Mouse (Mus musculus): ENCODE data around the gene Fads1. TPM values are rescaled to one million over a fixed set of nuclear protein-coding genes. Genes with fewer than 3 reads are reported as not detected.

Fads1 gene
- polyA plus RNA-seq, 1 experiment from 2014 or later: 157 TPM

- H3K4me1 ChIP-seq (replicated peaks): peaks cover 51% of the 10 kb centered on the region
- under 1% methylated on average over 35 of the region's 35 CpGs for WGBS
These were observed 753 bp downstream of the Fads1 start for GRCm38 (mm10) chr19:10183299-10183983.

GRCm38 (mm10) chr19:10184096-10184495 lies 1.4 kb downstream of the Fads1 start:
- no peak for ATAC-seq (ENCODE audit: low FRiP score)
- H3K9ac ChIP-seq: peak overlapping the region; percentile 94
- H3K4me3 ChIP-seq: peak overlapping the region; percentile 95

More at GRCm38 (mm10) chr19:10183299-10183983, 753 bp downstream of the Fads1 start:
- peak; percentile 83 for ATAC-seq (ENCODE audit: low FRiP score)
- peak overlapping the region; percentile 95 for H3K4me3 ChIP-seq
- peak overlapping the region; percentile 84 for H3K4me2 ChIP-seq
- H3K36me3 ChIP-seq: peaks cover 34% of the 10 kb centered on the region
- no peaks in the 10 kb centered on the region for H3K27me3 ChIP-seq
- no peaks in the 10 kb centered on the region for H3K9me3 ChIP-seq
- peak overlapping the region; percentile 94 for H3K9ac ChIP-seq
- peak overlapping the region; percentile 98 for H3K27ac ChIP-seq

GRCm38 (mm10) chr19:10185876-10186275 lies 3.2 kb downstream of the Fads1 start:
- WGBS: 92% methylated on average over 3 of the region's 3 CpGs
- Histone ChIP-seq H3K9me3 (no peaks in the 10 kb centered on the region), H3K4me3 (peak overlapping the region; percentile 95; the same call in 1 of the 2 replicates), H3K27ac (no peak overlapping the region), H3K27me3 (no peaks in the 10 kb centered on the region), H3K9ac (peak overlapping the region; percentile 51), H3K4me1 (replicated peaks) (peaks cover 58% of the 10 kb centered on the region), H3K4me2 (peak overlapping the region; percentile 84), H3K36me3 (peaks cover 58% of the 10 kb centered on the region)
- ATAC-seq (ENCODE audit: low FRiP score): no peak

More at GRCm38 (mm10) chr19:10184096-10184495, 1.4 kb downstream of the Fads1 start:
- 7% methylated on average over 12 of the region's 12 CpGs for WGBS
- H3K4me1 ChIP-seq (replicated peaks): peaks cover 57% of the 10 kb centered on the region
- peak overlapping the region; percentile 98 for H3K27ac ChIP-seq
- H3K27me3 ChIP-seq: no peaks in the 10 kb centered on the region
- no peaks in the 10 kb centered on the region for H3K9me3 ChIP-seq
- peaks cover 41% of the 10 kb centered on the region for H3K36me3 ChIP-seq
- peak overlapping the region; percentile 84 for H3K4me2 ChIP-seq

- ATAC-seq (ENCODE audit: low FRiP score): no peak
- Histone ChIP-seq H3K9ac (peak overlapping the region; percentile 51; the same call in 1 of the 2 replicates), H3K4me2 (no peak overlapping the region), H3K9me3 (no peaks in the 10 kb centered on the region), H3K4me3 (no peak overlapping the region), H3K4me1 (replicated peaks) (peaks cover 62% of the 10 kb centered on the region), H3K27me3 (no peaks in the 10 kb centered on the region), H3K36me3 (peaks cover 65% of the 10 kb centered on the region), H3K27ac (no peak overlapping the region)
- WGBS: 94% methylated on average over 8 of the region's 8 CpGs
These were observed 3.9 kb downstream of the Fads1 start for GRCm38 (mm10) chr19:10186569-10186968.

GRCm38 (mm10) chr19:10188281-10188811 lies 5.7 kb downstream of the Fads1 start:
- ATAC-seq (ENCODE audit: low FRiP score): peak; percentile 29; the same call in 1 of the 2 replicates
- Histone ChIP-seq H3K36me3 (peaks cover 83% of the 10 kb centered on the region), H3K9ac (no peak overlapping the region), H3K4me1 (replicated peaks) (peaks cover 58% of the 10 kb centered on the region), H3K9me3 (no peaks in the 10 kb centered on the region), H3K4me2 (no peak overlapping the region), H3K4me3 (no peak overlapping the region), H3K27ac (peak overlapping the region; percentile 20; the same call in 1 of the 2 replicates), H3K27me3 (no peaks in the 10 kb centered on the region)
- WGBS: 53% methylated on average over 10 of the region's 10 CpGs

GRCm38 (mm10) chr19:10189022-10189421 lies 6.3 kb downstream of the Fads1 start:
- H3K27ac ChIP-seq: peak overlapping the region; percentile 20; the same call in 1 of the 2 replicates
- peaks cover 56% of the 10 kb centered on the region for H3K4me1 ChIP-seq (replicated peaks)
- no peak overlapping the region for H3K4me2 ChIP-seq
- no peaks in the 10 kb centered on the region for H3K9me3 ChIP-seq
- H3K27me3 ChIP-seq: no peaks in the 10 kb centered on the region
- 87% methylated on average over 6 of the region's 6 CpGs for WGBS
- peaks cover 90% of the 10 kb centered on the region for H3K36me3 ChIP-seq
- H3K4me3 ChIP-seq: no peak overlapping the region
- H3K9ac ChIP-seq: no peak overlapping the region
- ATAC-seq (ENCODE audit: low FRiP score): no peak

- Histone ChIP-seq H3K27me3 (no peaks in the 10 kb centered on the region), H3K4me1 (replicated peaks) (peaks cover 46% of the 10 kb centered on the region), H3K9me3 (no peaks in the 10 kb centered on the region), H3K36me3 (peaks cover 99% of the 10 kb centered on the region), H3K4me2 (no peak overlapping the region), H3K27ac (no peak overlapping the region), H3K4me3 (no peak overlapping the region), H3K9ac (no peak overlapping the region)
- 94% methylated on average over 8 of the region's 8 CpGs for WGBS
- ATAC-seq (ENCODE audit: low FRiP score): no peak
These were observed 7.3 kb downstream of the Fads1 start for GRCm38 (mm10) chr19:10189940-10190339.

GRCm38 (mm10) chr19:10190796-10191195 lies 8.1 kb downstream of the Fads1 start:
- Histone ChIP-seq H3K27ac (no peak overlapping the region), H3K27me3 (no peaks in the 10 kb centered on the region), H3K4me2 (no peak overlapping the region), H3K9me3 (no peaks in the 10 kb centered on the region), H3K9ac (no peak overlapping the region), H3K4me3 (no peak overlapping the region), H3K36me3 (peaks cover 100% of the 10 kb centered on the region), H3K4me1 (replicated peaks) (peaks cover 38% of the 10 kb centered on the region)
- WGBS: 49% methylated on average over 2 of the region's 2 CpGs
- ATAC-seq (ENCODE audit: low FRiP score): no peak

- no peaks in the 10 kb centered on the region for H3K9me3 ChIP-seq
- WGBS: 80% methylated on average over 7 of the region's 7 CpGs
- no peak for ATAC-seq (ENCODE audit: low FRiP score)
- no peak overlapping the region for H3K27ac ChIP-seq
- H3K9ac ChIP-seq: no peak overlapping the region
- no peaks in the 10 kb centered on the region for H3K27me3 ChIP-seq
- H3K4me3 ChIP-seq: no peak overlapping the region
- H3K4me1 ChIP-seq (replicated peaks): peaks cover 33% of the 10 kb centered on the region
- no peak overlapping the region for H3K4me2 ChIP-seq
- peaks cover 100% of the 10 kb centered on the region for H3K36me3 ChIP-seq
These were observed 8.6 kb downstream of the Fads1 start for GRCm38 (mm10) chr19:10191326-10191725.

GRCm38 (mm10) chr19:10194337-10194736 lies 11.6 kb downstream of the Fads1 start:
- H3K9me3 ChIP-seq: no peaks in the 10 kb centered on the region
- no peak overlapping the region for H3K27ac ChIP-seq
- H3K4me1 ChIP-seq (replicated peaks): peaks cover 4% of the 10 kb centered on the region; the same call in 1 of the 2 replicates
- ATAC-seq (ENCODE audit: low FRiP score): no peak
- H3K27me3 ChIP-seq: no peaks in the 10 kb centered on the region
- peaks cover 78% of the 10 kb centered on the region for H3K36me3 ChIP-seq
- WGBS: 91% methylated on average over 11 of the region's 11 CpGs
- H3K4me2 ChIP-seq: no peak overlapping the region
- H3K9ac ChIP-seq: no peak overlapping the region
- no peak overlapping the region for H3K4me3 ChIP-seq

- Histone ChIP-seq H3K27ac (no peak overlapping the region), H3K4me1 (replicated peaks) (peaks cover 4% of the 10 kb centered on the region; the same call in 1 of the 2 replicates), H3K9me3 (no peaks in the 10 kb centered on the region), H3K4me2 (no peak overlapping the region), H3K36me3 (peaks cover 78% of the 10 kb centered on the region), H3K4me3 (no peak overlapping the region), H3K27me3 (no peaks in the 10 kb centered on the region), H3K9ac (no peak overlapping the region)
- WGBS: 80% methylated on average over 5 of the region's 5 CpGs
- no peak for ATAC-seq (ENCODE audit: low FRiP score)
These were observed 12.6 kb downstream of the Fads1 start for GRCm38 (mm10) chr19:10195252-10195651.

- no peaks in the 10 kb centered on the region for H3K4me1 ChIP-seq (replicated peaks)
- H3K4me2 ChIP-seq: no peak overlapping the region
- no peak overlapping the region for H3K27ac ChIP-seq
- H3K4me3 ChIP-seq: no peak overlapping the region
- WGBS: 92% methylated on average over 4 of the region's 4 CpGs
- H3K9me3 ChIP-seq: no peaks in the 10 kb centered on the region
- no peak overlapping the region for H3K9ac ChIP-seq
- H3K36me3 ChIP-seq: peaks cover 66% of the 10 kb centered on the region
- ATAC-seq (ENCODE audit: low FRiP score): no peak
- no peaks in the 10 kb centered on the region for H3K27me3 ChIP-seq
These were observed 14.4 kb downstream of the Fads1 start for GRCm38 (mm10) chr19:10197130-10197529.

Measured in hindbrain, embryonic 13.5 days (tissue).